Mouse (Mus musculus): Measurements from ENCODE around the gene Gpatch4.

- TF ChIP-seq CTCF (IDR thresholded peaks at IDR 0.05; ENCODE audit: control insufficient read depth, insufficient read depth, insufficient read length) (no peak), FOSL1 (IDR thresholded peaks at IDR 0.05; ENCODE audit: insufficient read depth, low read length, poor library complexity, severe bottlenecking) (no peak)
These were observed 41.1 kb downstream of the Gpatch4 start for GRCm38 (mm10) chr3:88084001-88084400.

Measured in C2C12 (cell line).